Mouse (Mus musculus): Measurements from ENCODE around the gene Chrnb1. TPM values are rescaled to one million over a fixed set of nuclear protein-coding genes. Genes with fewer than 3 reads are reported as not detected.
A peak's percentile ranks its signal among the peaks of the same experiment; 100 is the strongest.

Gene Chrnb1
- total RNA-seq, 2 experiments from 2014 or later = 0.52 to 1.0 TPM

DNA sequence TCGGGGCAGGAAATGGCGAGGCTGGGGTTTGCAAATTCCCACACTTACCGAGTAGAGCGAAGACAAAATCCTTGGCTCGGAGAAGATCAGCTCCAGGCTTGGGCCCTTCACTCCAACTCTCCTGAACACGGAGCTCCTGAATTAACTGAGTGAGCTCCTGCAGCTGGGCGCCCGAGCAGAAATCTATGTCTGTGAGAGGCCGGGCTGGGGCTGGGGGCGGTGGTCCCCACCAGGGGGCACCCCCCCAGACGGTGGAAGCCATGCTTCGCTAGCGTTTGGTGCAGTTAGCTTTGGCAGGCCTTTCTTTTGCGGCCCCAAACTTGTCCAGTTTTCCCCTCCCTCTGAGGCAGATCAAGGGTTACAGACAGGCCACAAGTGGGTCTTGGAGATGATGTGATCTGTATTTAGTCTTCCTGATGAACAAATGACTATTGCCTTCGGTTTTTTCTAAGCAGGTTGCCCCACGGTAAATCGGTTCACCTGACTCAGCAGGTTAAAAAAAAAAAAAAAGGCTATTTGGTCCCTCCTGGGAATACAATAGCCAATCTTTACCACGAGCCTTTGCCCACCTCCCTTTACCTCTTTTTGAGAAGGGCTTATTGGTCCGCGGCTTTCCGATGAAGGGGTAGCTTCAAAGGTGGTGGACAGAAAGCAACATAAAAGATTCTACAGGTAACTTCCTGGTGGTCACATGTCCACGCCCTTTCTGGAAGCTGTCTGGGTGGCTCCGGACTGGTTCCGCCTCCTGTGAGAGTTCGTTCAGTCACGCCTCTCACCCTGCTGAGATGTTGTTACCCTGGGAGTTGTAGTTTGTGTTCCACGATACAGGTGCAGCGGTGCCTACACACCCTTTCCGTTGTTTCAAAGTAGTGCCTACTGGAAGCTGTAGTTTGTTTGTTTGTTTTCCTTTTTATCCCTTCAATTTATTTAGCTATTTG, 9.5 kb upstream of the Chrnb1 start, which contains the start of gene Tmem102:
Tmem102 (minus strand) TSS at position 653 of the 938 bp plus-strand sequence.
- no peak for DNase-seq (ENCODE audit: low spot score in 2 of 2)

DNA sequence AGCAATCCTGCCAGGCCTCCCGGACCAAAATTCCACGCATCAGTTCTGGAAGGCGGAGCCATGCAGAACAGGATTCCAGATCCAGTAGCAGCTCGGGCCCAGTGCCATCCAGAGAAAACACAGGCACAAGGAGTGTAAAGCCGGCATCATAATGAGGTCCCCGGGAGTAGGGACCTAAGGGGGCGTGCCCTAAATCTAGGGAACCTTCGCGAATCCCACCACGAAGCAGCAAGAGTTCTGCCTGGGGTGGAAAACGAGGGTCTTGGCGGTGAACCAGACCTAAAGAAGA, 8.9 kb upstream of the Chrnb1 start:
- DNase-seq (ENCODE audit: low spot score in 2 of 2) = no peak

DNA sequence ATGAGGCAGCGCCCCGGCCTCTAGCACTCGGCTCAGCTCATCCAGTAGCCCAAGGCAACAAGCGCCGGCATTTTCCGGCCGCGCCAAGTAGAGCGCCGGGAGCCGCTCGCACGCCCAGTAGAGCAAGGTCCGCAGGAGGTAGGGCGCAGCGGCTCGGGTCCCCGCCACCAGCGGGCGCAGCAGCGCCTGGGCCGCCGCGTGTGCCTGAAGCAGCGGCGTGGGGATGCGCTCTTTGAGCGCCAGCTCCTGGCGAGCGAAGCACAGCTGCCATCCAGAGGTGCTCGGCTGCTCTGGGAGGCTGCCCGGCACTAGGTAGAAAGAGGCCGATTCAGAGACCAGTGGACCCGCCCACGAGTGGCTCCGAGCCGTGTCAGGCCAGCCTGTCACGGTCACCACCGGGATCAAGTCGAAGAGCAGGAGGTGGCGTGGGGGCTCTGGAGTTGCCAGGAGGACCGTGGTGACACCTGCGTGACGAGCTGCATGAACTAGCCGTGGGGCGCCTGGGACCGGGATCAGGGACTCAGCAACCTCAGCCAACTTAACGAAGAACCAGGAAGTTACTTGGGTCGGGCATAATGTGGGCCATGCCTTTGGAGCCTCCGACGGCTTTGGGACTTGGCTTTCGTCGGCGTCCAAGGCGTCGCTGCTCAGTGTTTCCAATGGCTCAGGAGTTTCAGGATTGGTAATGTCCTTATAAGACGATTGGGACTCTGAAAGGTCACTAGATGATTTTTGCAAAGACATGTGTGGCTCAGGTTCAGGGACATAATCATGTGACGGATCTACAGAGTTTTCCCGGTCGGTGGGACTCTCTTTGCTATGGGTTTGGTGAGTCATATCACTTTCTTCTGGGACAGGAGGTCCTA, 8.3 kb upstream of the Chrnb1 start:
- peak; percentile 48 to 66 for DNase-seq (ENCODE audit: low spot score in 2 of 2)

GRCm38 (mm10) chr11:69803328-69803727, 7.6 kb upstream of the Chrnb1 start:
- DNase-seq (ENCODE audit: low spot score in 2 of 2) = no peak

- DNase-seq (ENCODE audit: low spot score in 2 of 2) = peak; percentile 75 to 80
These were observed 6.9 kb upstream of the Chrnb1 start for GRCm38 (mm10) chr11:69802648-69803105.

DNA sequence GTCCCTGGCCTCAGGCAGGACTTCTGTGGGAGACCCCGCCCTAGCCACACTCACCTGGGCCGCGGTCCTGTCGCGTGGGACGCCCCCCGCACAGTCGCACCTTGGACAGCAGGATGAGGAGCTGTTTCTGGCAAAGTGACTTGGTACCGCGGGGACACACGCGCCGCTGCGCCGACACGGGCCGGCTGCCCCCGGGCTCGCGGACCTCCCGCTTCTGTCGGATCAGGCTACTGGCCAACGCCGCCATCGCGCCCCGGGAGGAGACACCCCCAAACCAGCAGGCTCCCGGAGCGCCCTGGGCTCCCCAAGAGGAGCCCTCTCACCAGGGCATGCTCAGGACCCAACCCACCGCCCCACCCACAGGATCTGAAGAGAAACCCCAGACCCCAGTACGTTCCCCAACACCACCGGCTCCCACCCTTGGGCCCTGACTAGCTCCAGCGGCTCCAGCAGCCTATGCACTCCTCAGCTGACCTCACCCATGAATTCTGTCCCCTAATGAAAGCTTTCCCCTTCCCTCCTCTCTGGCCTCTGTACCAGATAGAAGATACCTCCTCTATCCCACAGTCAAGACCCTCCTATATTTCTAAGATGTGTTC, 5.7 kb upstream of the Chrnb1 start, which contains the start of gene Fgf11:
Fgf11 (minus strand) TSS at position 479 of the 599 bp plus-strand sequence.
- DNase-seq (ENCODE audit: low spot score in 2 of 2) = no peak

DNA sequence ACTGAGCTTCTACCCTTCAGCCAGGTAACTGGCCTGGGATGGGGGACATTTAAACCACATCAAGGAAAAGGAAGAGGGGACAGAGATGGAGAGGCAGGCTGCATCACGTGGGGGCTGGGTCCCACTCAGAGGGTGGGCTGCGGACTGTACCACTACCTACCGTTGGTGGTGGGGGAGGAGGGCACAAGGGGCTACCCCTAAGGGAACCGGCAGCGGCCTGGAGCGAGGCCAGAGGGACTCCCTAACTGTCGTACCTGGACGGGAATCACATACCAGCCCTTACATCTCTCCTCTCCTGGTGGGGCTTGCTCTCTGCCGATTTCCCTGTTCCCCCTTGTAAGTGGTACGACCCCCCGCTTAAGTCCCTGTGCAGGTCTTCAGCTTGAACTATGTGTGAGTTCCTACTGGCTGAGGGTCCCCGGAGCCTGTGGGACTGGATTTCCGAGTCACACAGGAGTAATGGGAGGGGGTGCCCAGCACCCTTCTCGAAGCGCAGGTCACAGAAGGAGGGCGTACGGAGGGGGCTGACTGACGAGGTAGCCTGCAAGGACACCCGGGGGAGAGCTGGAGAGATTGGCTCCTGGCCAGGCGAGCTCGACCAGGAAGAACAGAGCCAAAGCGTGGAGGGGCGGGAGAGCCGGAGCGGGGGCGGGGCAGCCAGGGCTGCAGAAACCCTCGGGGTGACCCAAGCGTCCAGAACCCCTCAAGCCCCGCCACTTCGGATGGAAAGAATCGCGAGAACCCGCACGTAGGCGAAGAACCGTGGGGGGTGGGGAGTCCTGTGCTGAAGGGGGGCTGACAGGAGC, 4.9 kb upstream of the Chrnb1 start:
- no peak for DNase-seq (ENCODE audit: low spot score in 2 of 2)

DNA sequence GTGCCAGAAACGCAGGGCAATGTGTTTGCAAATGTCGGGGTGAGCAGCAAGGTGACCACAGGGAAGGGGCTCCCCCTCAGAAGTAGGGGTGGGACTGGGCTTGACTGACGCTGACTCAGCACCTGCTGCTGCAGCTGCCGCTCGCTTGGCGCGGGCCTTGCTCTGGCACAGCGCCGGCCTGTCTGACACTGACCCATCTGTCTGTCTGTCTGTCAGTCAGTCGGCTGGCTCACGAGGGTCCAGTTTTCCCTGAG, 4.3 kb upstream of the Chrnb1 start:
- no peak for DNase-seq (ENCODE audit: low spot score in 2 of 2)

DNA sequence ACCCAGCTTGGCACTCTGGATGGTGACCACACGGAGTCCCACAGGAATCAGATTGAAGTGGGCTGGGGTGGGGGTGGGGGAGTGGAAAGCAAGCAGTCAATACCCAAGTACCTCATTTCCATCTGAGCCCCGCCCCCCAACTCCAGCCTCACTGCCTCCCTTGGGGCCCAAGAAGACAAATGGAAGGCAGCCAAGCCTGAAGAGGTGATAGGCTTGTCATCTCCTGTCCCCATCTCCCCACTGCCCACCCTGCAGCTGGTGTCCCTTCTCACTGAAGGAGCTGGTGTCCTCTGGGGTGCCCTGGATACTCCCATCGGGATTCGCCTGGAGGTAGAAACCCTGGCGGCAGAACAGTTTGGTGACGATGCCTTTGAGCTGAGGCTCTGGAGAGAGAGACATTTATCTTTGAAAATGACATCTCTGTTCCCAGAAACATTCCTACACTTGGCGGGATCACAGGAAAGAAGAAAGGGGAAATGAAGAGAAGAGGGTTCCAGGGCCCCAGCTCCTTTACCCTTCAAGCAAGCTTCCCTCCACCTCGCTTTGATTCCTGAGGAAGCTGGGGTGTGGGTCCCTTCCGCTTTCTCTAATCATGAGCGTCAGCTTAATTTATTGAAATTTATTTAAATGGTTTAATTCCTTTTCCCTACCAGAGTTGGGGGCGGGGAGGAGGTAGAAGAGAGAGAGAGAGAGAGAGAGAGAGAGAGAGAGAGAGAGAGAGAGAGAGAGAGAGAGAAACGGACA, 3.8 kb upstream of the Chrnb1 start:
- DNase-seq (ENCODE audit: low spot score in 2 of 2) = no peak

- no peak for DNase-seq (ENCODE audit: low spot score in 2 of 2)
These were observed 2.2 kb upstream of the Chrnb1 start for GRCm38 (mm10) chr11:69797924-69798323.

- no peak for DNase-seq (ENCODE audit: low spot score in 2 of 2)
These were observed 266 bp upstream of the Chrnb1 start for GRCm38 (mm10) chr11:69795983-69796435.

DNA sequence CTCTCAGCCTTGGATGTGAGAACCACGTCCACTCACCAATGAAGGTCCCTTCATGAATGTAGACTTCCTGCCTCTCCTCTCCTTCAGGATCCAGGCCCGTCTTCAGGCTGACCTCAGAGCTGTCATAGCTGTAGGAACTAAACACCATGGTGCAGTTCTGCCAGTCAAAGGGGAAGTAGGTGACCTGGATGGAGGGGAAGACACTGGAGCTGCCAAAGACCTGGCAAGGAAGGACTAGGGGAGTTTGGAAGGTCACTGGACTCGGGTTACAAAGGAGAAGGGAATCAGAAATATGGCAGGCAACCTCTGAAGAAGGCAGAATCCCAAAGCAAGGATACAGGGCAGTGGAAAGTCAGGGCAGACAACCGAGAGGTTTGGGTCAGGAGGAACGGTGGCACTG, 2.3 kb downstream of the Chrnb1 start:
- no peak for DNase-seq (ENCODE audit: low spot score in 2 of 2)

- DNase-seq (ENCODE audit: low spot score in 2 of 2) = no peak
These were observed 4.3 kb downstream of the Chrnb1 start for GRCm38 (mm10) chr11:69791420-69791819.

- DNase-seq (ENCODE audit: low spot score in 2 of 2) = no peak
These were observed 6.3 kb downstream of the Chrnb1 start for GRCm38 (mm10) chr11:69789431-69789830.

GRCm38 (mm10) chr11:69787306-69787705, 8.4 kb downstream of the Chrnb1 start:
- no peak for DNase-seq (ENCODE audit: low spot score in 2 of 2)

GRCm38 (mm10) chr11:69784793-69785272, 10.9 kb downstream of the Chrnb1 start:
- DNase-seq (ENCODE audit: low spot score in 2 of 2) = no peak

- no peak for DNase-seq (ENCODE audit: low spot score in 2 of 2)
These were observed 13.9 kb downstream of the Chrnb1 start for GRCm38 (mm10) chr11:69781828-69782227.

GRCm38 (mm10) chr11:69778985-69779384, 16.8 kb downstream of the Chrnb1 start:
- no peak for DNase-seq (ENCODE audit: low spot score in 2 of 2)

GRCm38 (mm10) chr11:69778258-69778982, 17.3 kb downstream of the Chrnb1 start:
- DNase-seq (ENCODE audit: low spot score in 2 of 2) = no peak

Data from layer of hippocampus, adult 18-20 months (tissue).